Mouse (Mus musculus) limb, embryonic 12.5 days (tissue): ENCODE measurements around the gene Clybl. TPM values are rescaled to one million over a fixed set of nuclear protein-coding genes. Genes with fewer than 3 reads are reported as not detected.

Source experiments
- ATAC-seq: fragments of 200-750 bp; cut with Nextera tagmentation; 2 replicates; pipeline ENCODE4 v1.8.0; 2017; ENCODE audit warnings: low read depth, moderate TSS enrichment; ENCODE audit not compliant: insufficient number of reproducible peaks, insufficient read depth, low FRiP score, low TSS enrichment
- H3K27ac ChIP-seq: fragments of 300-500 bp; sonication (generic); 2 replicates; pipeline ENCODE4 v1.5.1; 2016; ENCODE audit warnings: mild to moderate bottlenecking, moderate library complexity
- H3K27me3 ChIP-seq: fragments of 300-500 bp; sonication (generic); 2 replicates; pipeline ENCODE4 v1.6.1; 2016; ENCODE audit warnings: mild to moderate bottlenecking, moderate library complexity
- H3K36me3 ChIP-seq: fragments of 300-500 bp; sonication (generic); 2 replicates; pipeline ENCODE4 v1.6.1; 2016; ENCODE audit warnings: mild to moderate bottlenecking, moderate library complexity
- H3K4me1 ChIP-seq: fragments of 300-500 bp; sonication (generic); replicated peaks from 2 replicates; pipeline ENCODE4 v1.6.1; 2016
- H3K4me2 ChIP-seq: fragments of 300-500 bp; sonication (generic); 2 replicates; pipeline ENCODE4 v1.6.1; 2016; ENCODE audit warnings: mild to moderate bottlenecking, moderate library complexity
- H3K4me3 ChIP-seq: fragments of 300-500 bp; sonication (generic); replicated peaks from 2 replicates; pipeline ENCODE4 v1.5.1; 2016; ENCODE audit warnings: mild to moderate bottlenecking
- H3K9ac ChIP-seq: fragments of 300-500 bp; sonication (generic); replicated peaks from 2 replicates; pipeline ENCODE4 v1.6.1; 2016; ENCODE audit warnings: mild to moderate bottlenecking, moderate library complexity
- H3K9me3 ChIP-seq: fragments of 300-500 bp; sonication (generic); 2 replicates; pipeline ENCODE4 v1.6.1; 2016; ENCODE audit warnings: mild to moderate bottlenecking, moderate library complexity
- WGBS: fragments of 180-500 bp; shearing (Covaris S2); methylation state at CpG from one replicate; pipeline ENCODE4 v1.1.7; 2016; 5-methylcytosine and 5-hydroxymethylcytosine counted together
- polyA plus RNA-seq: library from polyadenylated mRNA; unstranded; fragments of >200 nt; fragmentation: Nextera tagmentation; extraction: Ambion mirVana; gene quantifications from 2 replicates; pipeline ENCODE4 v1.2.1, GENCODE M21; 2016

Gene Clybl
- polyA plus RNA-seq, 1 experiment from 2014 or later, result 16.8 TPM

GRCm38 (mm10) chr14:122344272-122345224 lies 163.0 kb downstream of the Clybl start:
- Histone ChIP-seq H3K27ac (no peak overlapping the region), H3K9me3 (no peaks in the 10 kb centered on the region), H3K27me3 (no peaks in the 10 kb centered on the region), H3K4me3 (no peak overlapping the region), H3K36me3 (no peaks in the 10 kb centered on the region), H3K4me2 (no peak overlapping the region), H3K9ac (no peak overlapping the region), H3K4me1 (no peaks in the 10 kb centered on the region)
- no peak for ATAC-seq
- 77% methylated on average over 18 of the region's 18 CpGs for WGBS

- no peaks in the 10 kb centered on the region for H3K27me3 ChIP-seq
- H3K4me3 ChIP-seq, result no peak overlapping the region
- no peak overlapping the region for H3K4me2 ChIP-seq
- H3K36me3 ChIP-seq, result no peaks in the 10 kb centered on the region
- H3K9ac ChIP-seq, result no peak overlapping the region
- ATAC-seq, result no peak
- H3K4me1 ChIP-seq, result no peaks in the 10 kb centered on the region
- no peak overlapping the region for H3K27ac ChIP-seq
- no peaks in the 10 kb centered on the region for H3K9me3 ChIP-seq
- WGBS, result 87% methylated on average over 7 of the region's 7 CpGs
Measured at GRCm38 (mm10) chr14:122348069-122348468, 166.6 kb downstream of the Clybl start.

- WGBS, result 83% methylated on average over 5 of the region's 5 CpGs
Measured at GRCm38 (mm10) chr14:122349326-122349725, 167.8 kb downstream of the Clybl start.

GRCm38 (mm10) chr14:122349761-122350160 lies 168.3 kb downstream of the Clybl start:
- WGBS, result 93% methylated on average over 4 of the region's 4 CpGs
- H3K27me3 ChIP-seq, result no peaks in the 10 kb centered on the region
- H3K4me1 ChIP-seq, result no peaks in the 10 kb centered on the region
- ATAC-seq, result no peak
- no peaks in the 10 kb centered on the region for H3K36me3 ChIP-seq
- no peaks in the 10 kb centered on the region for H3K9me3 ChIP-seq
- H3K4me2 ChIP-seq, result no peak overlapping the region
- H3K4me3 ChIP-seq, result no peak overlapping the region
- H3K9ac ChIP-seq, result no peak overlapping the region
- H3K27ac ChIP-seq, result no peak overlapping the region

More at GRCm38 (mm10) chr14:122349326-122349725, 167.8 kb downstream of the Clybl start:
- Histone ChIP-seq H3K4me3 (no peak overlapping the region), H3K4me2 (no peak overlapping the region), H3K27me3 (no peaks in the 10 kb centered on the region), H3K9ac (no peak overlapping the region), H3K9me3 (no peaks in the 10 kb centered on the region), H3K27ac (no peak overlapping the region), H3K36me3 (no peaks in the 10 kb centered on the region), H3K4me1 (no peaks in the 10 kb centered on the region)
- no peak for ATAC-seq

GRCm38 (mm10) chr14:122350766-122351165 lies 169.3 kb downstream of the Clybl start:
- 89% methylated on average over 8 of the region's 8 CpGs for WGBS
- H3K4me1 ChIP-seq, result no peaks in the 10 kb centered on the region
- H3K9me3 ChIP-seq, result no peaks in the 10 kb centered on the region
- no peaks in the 10 kb centered on the region for H3K27me3 ChIP-seq
- no peak overlapping the region for H3K4me2 ChIP-seq
- no peak for ATAC-seq
- no peaks in the 10 kb centered on the region for H3K36me3 ChIP-seq
- H3K27ac ChIP-seq, result no peak overlapping the region
- no peak overlapping the region for H3K9ac ChIP-seq
- no peak overlapping the region for H3K4me3 ChIP-seq

- H3K9me3 ChIP-seq, result no peaks in the 10 kb centered on the region
- H3K4me1 ChIP-seq, result peaks cover 9% of the 10 kb centered on the region
- no peak overlapping the region for H3K4me2 ChIP-seq
- WGBS, result 85% methylated on average over 4 of the region's 4 CpGs
- no peak for ATAC-seq
- H3K36me3 ChIP-seq, result no peaks in the 10 kb centered on the region
- peaks cover 10% of the 10 kb centered on the region; the same call in 1 of the 2 replicates for H3K27me3 ChIP-seq
- H3K27ac ChIP-seq, result no peak overlapping the region
- no peak overlapping the region for H3K4me3 ChIP-seq
- no peak overlapping the region for H3K9ac ChIP-seq
Measured at GRCm38 (mm10) chr14:122357316-122357715, 175.8 kb downstream of the Clybl start.

GRCm38 (mm10) chr14:122358592-122358991 lies 177.1 kb downstream of the Clybl start:
- H3K4me3 ChIP-seq, result no peak overlapping the region
- no peak overlapping the region for H3K9ac ChIP-seq
- 73% methylated on average over 3 of the region's 3 CpGs for WGBS
- H3K36me3 ChIP-seq, result no peaks in the 10 kb centered on the region
- no peak overlapping the region for H3K27ac ChIP-seq
- H3K4me1 ChIP-seq, result peaks cover 9% of the 10 kb centered on the region
- no peaks in the 10 kb centered on the region for H3K9me3 ChIP-seq
- ATAC-seq, result no peak
- H3K27me3 ChIP-seq, result peaks cover 22% of the 10 kb centered on the region
- no peak overlapping the region for H3K4me2 ChIP-seq

- H3K4me2 ChIP-seq, result no peak overlapping the region
- no peak overlapping the region for H3K9ac ChIP-seq
- no peak for ATAC-seq
- H3K27ac ChIP-seq, result no peak overlapping the region
- H3K27me3 ChIP-seq, result peaks cover 23% of the 10 kb centered on the region
- H3K4me1 ChIP-seq, result peaks cover 9% of the 10 kb centered on the region
- WGBS, result 78% methylated on average over 23 of the region's 23 CpGs
- H3K4me3 ChIP-seq, result no peak overlapping the region
- H3K36me3 ChIP-seq, result no peaks in the 10 kb centered on the region
- H3K9me3 ChIP-seq, result no peaks in the 10 kb centered on the region
Measured at GRCm38 (mm10) chr14:122359136-122359905, 177.8 kb downstream of the Clybl start.

GRCm38 (mm10) chr14:122361807-122362206 lies 180.3 kb downstream of the Clybl start:
- ATAC-seq, result no peak
- Histone ChIP-seq H3K27ac (no peak overlapping the region), H3K4me1 (peaks cover 9% of the 10 kb centered on the region), H3K9ac (no peak overlapping the region), H3K27me3 (peaks cover 23% of the 10 kb centered on the region), H3K36me3 (no peaks in the 10 kb centered on the region), H3K4me2 (no peak overlapping the region), H3K4me3 (no peak overlapping the region), H3K9me3 (no peaks in the 10 kb centered on the region)
- WGBS, result 83% methylated on average over 9 of the region's 9 CpGs

- Histone ChIP-seq H3K4me3 (no peak overlapping the region), H3K9ac (no peak overlapping the region), H3K27ac (no peak overlapping the region), H3K4me2 (no peak overlapping the region), H3K27me3 (peaks cover 23% of the 10 kb centered on the region), H3K36me3 (no peaks in the 10 kb centered on the region), H3K9me3 (no peaks in the 10 kb centered on the region), H3K4me1 (peaks cover 22% of the 10 kb centered on the region)
- no peak for ATAC-seq
- WGBS, result 13% methylated on average over 6 of the region's 6 CpGs
Measured at GRCm38 (mm10) chr14:122363156-122363555, 181.7 kb downstream of the Clybl start.

GRCm38 (mm10) chr14:122364026-122364425 lies 182.5 kb downstream of the Clybl start:
- H3K9me3 ChIP-seq, result no peaks in the 10 kb centered on the region
- H3K27ac ChIP-seq, result no peak overlapping the region
- H3K36me3 ChIP-seq, result no peaks in the 10 kb centered on the region
- WGBS, result 86% methylated on average over 3 of the region's 3 CpGs
- peaks cover 26% of the 10 kb centered on the region for H3K4me1 ChIP-seq
- no peak for ATAC-seq
- H3K9ac ChIP-seq, result no peak overlapping the region
- H3K27me3 ChIP-seq, result peaks cover 23% of the 10 kb centered on the region
- no peak overlapping the region for H3K4me3 ChIP-seq
- H3K4me2 ChIP-seq, result no peak overlapping the region
